Comparison of ENCODE assay signal across 9 mouse cellular contexts in the genomic region with DNA sequence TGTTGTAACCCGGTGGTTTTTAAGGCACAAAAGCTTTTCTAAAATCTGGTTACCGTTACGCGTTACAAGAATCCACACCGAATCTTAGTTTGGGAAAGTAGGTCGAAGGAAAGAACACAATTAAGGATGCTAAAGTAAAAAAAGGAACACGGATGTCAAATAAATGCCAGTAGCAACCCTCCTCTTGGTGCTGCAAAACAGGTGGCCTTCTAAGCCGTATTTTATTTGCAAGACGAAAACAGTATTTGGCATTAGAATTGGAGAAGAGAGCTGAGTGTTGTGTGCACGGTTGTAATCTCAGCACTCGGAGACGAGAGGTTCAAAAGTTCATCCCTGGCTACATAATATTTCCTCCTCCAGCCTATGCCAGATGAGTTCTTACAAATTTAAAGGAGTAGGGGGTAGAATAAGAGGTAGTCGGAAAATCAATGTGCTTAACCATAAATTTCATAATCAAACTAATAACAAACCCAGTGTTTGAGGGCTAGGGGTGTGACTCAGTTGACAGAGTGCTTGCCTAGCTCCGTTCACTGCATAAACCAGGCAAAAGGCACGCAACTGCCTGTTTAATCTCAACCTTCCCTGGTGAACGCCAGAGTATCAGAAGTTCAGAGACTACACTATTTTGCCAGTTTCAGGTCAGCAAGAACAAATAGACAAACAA. TPM values are rescaled to one million over a fixed set of nuclear protein-coding genes. Genes with fewer than 3 reads are reported as not detected.
DNase-seq lines count a peak whose midpoint lies in the region; ATAC-seq and TF ChIP-seq lines count a peak whose summit lies in the region.
"Had no signal": no experiment of that assay in that cellular context is flagged by ENCODE, and none has a peak within 500 bp of the region (broad histone marks: within the 10 kb centered on the region; RNA-seq: fewer than 3 reads in every experiment).

No protein-coding gene starts in this region.

- TF ChIP-seq CTCF in heart, adult 2 months (IDR thresholded peaks at IDR 0.05), result no peak
- no peak for TF ChIP-seq CTCF in E14TG2a.4 (conservative IDR thresholded peaks at IDR 0.05; ENCODE audit: low read length)

- no peaks in the 10 kb centered on the region for H3K27me3 ChIP-seq in heart, adult 2 months (ENCODE audit: control insufficient read depth, insufficient read depth, low read length)
- peaks cover 11% of the 10 kb centered on the region for H3K27me3 ChIP-seq in E14TG2a.4 (ENCODE audit: insufficient read depth, low read length)
- H3K27me3 ChIP-seq in forebrain, embryonic 15.5 days, result peaks cover 2% of the 10 kb centered on the region
- H3K27me3 ChIP-seq in liver, embryonic 15.5 days, result 0 out of 2 replicates have a peak, but pooled peaks cover 1% of the 10 kb centered on the region

- peak overlapping the region; percentile 58 for H3K4me3 ChIP-seq in heart, adult 2 months
- H3K4me3 ChIP-seq in E14TG2a.4 (replicated peaks; ENCODE audit: low read length), result peak overlapping the region; percentile 83
- H3K4me3 ChIP-seq in forebrain, embryonic 15.5 days, result peak overlapping the region; percentile 90
- peak overlapping the region; percentile 94 for H3K4me3 ChIP-seq in liver, embryonic 15.5 days (replicated peaks)

- peaks cover 3% of the 10 kb centered on the region for H3K4me1 ChIP-seq in heart, adult 2 months (ENCODE audit: control insufficient read depth, insufficient read depth, low read length)
- H3K4me1 ChIP-seq in E14TG2a.4 (replicated peaks; ENCODE audit: low read depth, low read length), result peaks cover 66% of the 10 kb centered on the region
- peaks cover 34% of the 10 kb centered on the region for H3K4me1 ChIP-seq in forebrain, embryonic 15.5 days
- peaks cover 46% of the 10 kb centered on the region for H3K4me1 ChIP-seq in liver, embryonic 15.5 days (replicated peaks)

- 21% methylated on average over 16 of the region's 16 CpGs for WGBS in heart, adult 2 months
- WGBS in forebrain, embryonic 15.5 days, result 42% methylated on average over 16 of the region's 16 CpGs
- 47% methylated on average over 16 of the region's 16 CpGs for WGBS in liver, embryonic 15.5 days (ENCODE audit: insufficient replicate concordance)

- H3K9ac ChIP-seq in heart, adult 2 months (ENCODE audit: low read depth, low read length), result 0 out of 2 replicates have a peak overlapping the region, but pooled peaks have one; percentile 18
- H3K9ac ChIP-seq in forebrain, embryonic 15.5 days (replicated peaks), result peak overlapping the region; percentile 99
- peak overlapping the region; percentile 87 for H3K9ac ChIP-seq in liver, embryonic 15.5 days

- intact Hi-C loops in heart, adult 2 months (cut with DNase I), result loop anchor here (5.0 to 10.0 kb wide), 2 partner anchors 61 to 329 kb away; partner anchors contain the start of gene Akirin2
- intact Hi-C loops in heart, postnatal 36 days (cut with DNase I), result loop anchor here (2.0 to 10.0 kb wide), 6 partner anchors 31 to 341 kb away; partner anchors contain the start of genes Orc3, Rars2, Slc35a1 and Smim8

- peak overlapping the region; percentile 83 for H3K27ac ChIP-seq in heart, adult 2 months
- H3K27ac ChIP-seq in forebrain, embryonic 15.5 days (replicated peaks), result peak overlapping the region; percentile 99
- H3K27ac ChIP-seq in liver, embryonic 15.5 days (replicated peaks), result peak overlapping the region; percentile 92

- H3K79me2 ChIP-seq in heart, adult 2 months (replicated peaks; ENCODE audit: control insufficient read depth, insufficient read depth, low read length), result peaks cover 6% of the 10 kb centered on the region; the same call in 1 of the 2 replicates

- ATAC-seq in forebrain, embryonic 15.5 days (replicated peaks), result no peak
- ATAC-seq in liver, embryonic 15.5 days (ENCODE audit: insufficient read depth), result no peak

- DNase-seq in heart, adult 2 months, result no peak
- DNase-seq in heart, postnatal 36 days, result no peak
- DNase-seq in urinary bladder, postnatal 36 days (ENCODE audit: low spot score in 2 of 2), result no peak
- no peak for DNase-seq in right cerebral cortex, postnatal 25 days
- DNase-seq in ovary, postnatal 10 days (ENCODE audit: low spot score), result no peak

- no peak for TF ChIP-seq EP300 in heart, adult 2 months (IDR thresholded peaks at IDR 0.05; ENCODE audit: insufficient read depth, low read depth, low read length)

- no peak for TF ChIP-seq POLR2A in heart, adult 2 months (IDR thresholded peaks at IDR 0.05; ENCODE audit: insufficient read depth, low read depth, low read length)

- H3K36me3 ChIP-seq in heart, adult 2 months (ENCODE audit: control insufficient read depth, insufficient read depth, low read length), result peaks cover 8% of the 10 kb centered on the region
- peaks cover 20% of the 10 kb centered on the region for H3K36me3 ChIP-seq in E14TG2a.4 (ENCODE audit: insufficient read depth, low read length)
- H3K36me3 ChIP-seq in forebrain, embryonic 15.5 days, result no peaks in the 10 kb centered on the region
- H3K36me3 ChIP-seq in liver, embryonic 15.5 days (replicated peaks), result no peaks in the 10 kb centered on the region; the same call in 1 of the 2 replicates

- peak overlapping the region; percentile 61 for H3K4me2 ChIP-seq in forebrain, embryonic 15.5 days (replicated peaks)
- peak overlapping the region; percentile 96 for H3K4me2 ChIP-seq in liver, embryonic 15.5 days

- no peaks in the 10 kb centered on the region for H3K9me3 ChIP-seq in E14TG2a.4 (ENCODE audit: low read length)
- H3K9me3 ChIP-seq in forebrain, embryonic 15.5 days, result no peaks in the 10 kb centered on the region
- H3K9me3 ChIP-seq in liver, embryonic 15.5 days (replicated peaks), result no peaks in the 10 kb centered on the region

RNA-seq across cellular contexts. Expression of gene Zfp292, which starts 0.7 kb away (rescaled TPM):
- total RNA-seq in heart, adult 2 months (2021), result 10 to 100 TPM; 14.0 to 15.7 TPM
- 1.7 and 3.9 TPM in 2 replicates for polyA plus RNA-seq in heart, adult 2 months (2012; rRNA removed)
- 10 to 100 TPM; 15.6 to 15.7 TPM for total RNA-seq in heart, postnatal 36 days (2021)
- 36.7 and 37.4 TPM in 2 replicates for polyA plus RNA-seq in forebrain, embryonic 15.5 days (2015; fragmentation: Nextera tagmentation; extraction: Ambion mirVana)
- polyA plus RNA-seq in liver, embryonic 15.5 days (2015; fragmentation: Nextera tagmentation; extraction: Ambion mirVana), result 3.8 and 4.3 TPM in 2 replicates

RNA-seq across cellular contexts. Expression of gene Cga, which starts 10.1 kb away (rescaled TPM):
- not detected for total RNA-seq in heart, adult 2 months (2021)
- not detected in 2 replicates for polyA plus RNA-seq in heart, adult 2 months (2012; rRNA removed)
- total RNA-seq in heart, postnatal 36 days (2021), result not detected
- not detected in 2 replicates for polyA plus RNA-seq in forebrain, embryonic 15.5 days (2015; fragmentation: Nextera tagmentation; extraction: Ambion mirVana)
- polyA plus RNA-seq in liver, embryonic 15.5 days (2015; fragmentation: Nextera tagmentation; extraction: Ambion mirVana), result 0.23 and 0.26 TPM in 2 replicates
- polyA plus RNA-seq: urinary bladder, adult 2 months had no signal

Comparison
In these comparisons a context has a peak if more than half of its experiments do, and no peak if none do; other contexts are left out.
1. H3K9ac ChIP-seq: peak in every context shown above with its lines; median percentile 99 in forebrain, embryonic 15.5 days; 87 in liver, embryonic 15.5 days; 18 in heart, adult 2 months.